Mouse (Mus musculus) ES-Bruce4 (cell line): ENCODE measurements at regions not wholly inside any gene's neighbourhood (a gene's known extent, or its start where the extent isn't known, plus 50 kb on each side); places are given as distances from the start of the nearest gene placed in this dataset.

Source experiments
- CTCF ChIP-seq: IDR thresholded peaks from one replicate; pipeline ENCODE4 v1.8.1; 2011; ENCODE audit warnings: low read depth, low read length
- EP300 ChIP-seq: IDR thresholded peaks from 2 replicates; pipeline ENCODE4 v1.6.1; 2011; ENCODE audit warnings: low read depth, low read length; ENCODE audit not compliant: insufficient read depth
- POLR2A ChIP-seq: IDR thresholded peaks from one replicate; pipeline ENCODE4 v1.8.1; 2011; ENCODE audit warnings: low read length; ENCODE audit not compliant: insufficient read depth

GRCm38 (mm10) chr11:86431550-86431949, 52.9 kb upstream of the Rnft1 start:
- no peak for TF ChIP-seq POLR2A
- TF ChIP-seq CTCF: no peak
- no peak for TF ChIP-seq EP300
